Mouse (Mus musculus) MEL (cell line): ENCODE results near the gene Ttc17.

Experiments used
- ETS1 ChIP-seq: IDR thresholded peaks from 2 replicates; pipeline ENCODE4 v1.6.1; 2012; ENCODE audit warnings: low read depth, mild to moderate bottlenecking, inconsistent platforms, low read length, improper control_type of control experiment, moderate library complexity
- GATA1 ChIP-seq: IDR thresholded peaks from 2 replicates; pipeline ENCODE4 v1.6.1; 2011; ENCODE audit warnings: low read depth, low read length, improper control_type of control experiment
- JUND ChIP-seq: IDR thresholded peaks from 2 replicates; pipeline ENCODE4 v1.6.1; 2011; ENCODE audit warnings: low read depth, mild to moderate bottlenecking, improper control_type of control experiment, low read length
- MAFK ChIP-seq: IDR thresholded peaks from 2 replicates; pipeline ENCODE4 v1.6.1; 2011; ENCODE audit warnings: low read depth, mild to moderate bottlenecking, low read length, improper control_type of control experiment, borderline replicate concordance
- MAZ ChIP-seq: IDR thresholded peaks from 2 replicates; pipeline ENCODE4 v1.6.1; 2012; ENCODE audit warnings: low read depth, mild to moderate bottlenecking, inconsistent platforms, low read length, improper control_type of control experiment
- NELFE ChIP-seq: IDR thresholded peaks from 2 replicates; pipeline ENCODE4 v1.6.1; 2011; ENCODE audit warnings: low read depth, low read length, improper control_type of control experiment
- POLR2A ChIP-seq, 2 experiments: IDR thresholded peaks; 2 replicates each; pipeline ENCODE4 v1.6.1; 2011 to 2012; ENCODE audit warnings: low read length in 2 of 2, mild to moderate bottlenecking in 2 of 2, control low read depth in 1 of 2, improper control_type of control experiment in 1 of 2, low read depth in 1 of 2, moderate library complexity in 1 of 2; ENCODE audit not compliant: control insufficient read depth in 1 of 2, insufficient read depth in 1 of 2, poor library complexity in 1 of 2
- POLR2AphosphoS2 ChIP-seq: IDR thresholded peaks from 2 replicates; pipeline ENCODE4 v1.6.1; 2011; ENCODE audit warnings: low read length, improper control_type of control experiment
- TCF12 ChIP-seq: IDR thresholded peaks from 2 replicates; pipeline ENCODE4 v1.6.1; 2014; ENCODE audit warnings: low read depth, mild to moderate bottlenecking, inconsistent platforms, low read length, improper control_type of control experiment, moderate library complexity
- USF1 ChIP-seq: IDR thresholded peaks from 2 replicates; pipeline ENCODE4 v1.6.1; 2014; ENCODE audit warnings: low read depth, mild to moderate bottlenecking, inconsistent platforms, low read length, improper control_type of control experiment, moderate library complexity

GRCm38 (mm10) chr2:94316526-94316925 lies 90.0 kb downstream of the Ttc17 start:
- TF ChIP-seq POLR2A (IDR thresholded peaks at IDR 0.05; ENCODE audit: control insufficient read depth in 1 of 2, insufficient read depth in 1 of 2, low read depth in 1 of 2, low read length in 2 of 2, poor library complexity in 1 of 2) (no peak), MAFK (no peak), TCF12 (no peak), NELFE (no peak), USF1 (no peak), ETS1 (no peak), MAZ (no peak), POLR2AphosphoS2 (no peak), GATA1 (no peak), JUND (no peak)
